Mouse (Mus musculus): ENCODE data around the gene Ralgps2.

- TF ChIP-seq EP300 (IDR thresholded peaks at IDR 0.05; ENCODE audit: low read depth) (no peak), CTCF (IDR thresholded peaks at IDR 0.05; ENCODE audit: low read depth) (peak; percentile 82)
These were observed 77.9 kb downstream of the Ralgps2 start for GRCm38 (mm10) chr1:156861475-156862043.
